In genomic region chrX:100195286-100195685, GRCm38 (mm10) we compare ENCODE assay signal across 23 mouse cellular contexts.
DNase-seq lines count a peak whose midpoint lies in the region; ATAC-seq lines count a peak whose summit lies in the region.
"Had no signal": no experiment of that assay in that cellular context is flagged by ENCODE, and none has a peak within 500 bp of the region (broad histone marks: within the 10 kb centered on the region; RNA-seq: fewer than 3 reads in every experiment).

No protein-coding gene starts in this region.

- no peaks in the 10 kb centered on the region for H3K9me3 ChIP-seq in midbrain, embryonic 14.5 days (ENCODE audit: control insufficient read depth, low read length)
- no peaks in the 10 kb centered on the region for H3K9me3 ChIP-seq in midbrain, embryonic 15.5 days
- H3K9me3 ChIP-seq: embryonic facial prominence, embryonic 12.5 days; G1E; heart, embryonic 13.5 days; hindbrain, embryonic 10.5 days had no signal

- H3K4me2 ChIP-seq in midbrain, embryonic 14.5 days (ENCODE audit: low read length): no peak overlapping the region
- H3K4me2 ChIP-seq in midbrain, embryonic 15.5 days: no peak overlapping the region
- H3K4me2 ChIP-seq: embryonic facial prominence, embryonic 12.5 days; heart, embryonic 13.5 days had no signal

- 36% methylated on average over 2 of the region's 2 CpGs for WGBS in midbrain, embryonic 14.5 days
- 32% methylated on average over 2 of the region's 2 CpGs for WGBS in midbrain, embryonic 15.5 days

- no peaks in the 10 kb centered on the region for H3K36me3 ChIP-seq in midbrain, embryonic 14.5 days (ENCODE audit: control insufficient read depth, insufficient read depth, low read length)
- H3K36me3 ChIP-seq in midbrain, embryonic 15.5 days (replicated peaks): no peaks in the 10 kb centered on the region
- H3K36me3 ChIP-seq: embryonic facial prominence, embryonic 12.5 days; G1E; heart, embryonic 13.5 days; hindbrain, embryonic 10.5 days had no signal

- no peak overlapping the region for H3K27ac ChIP-seq in midbrain, embryonic 14.5 days (replicated peaks; ENCODE audit: low read depth, low read length)
- H3K27ac ChIP-seq in midbrain, embryonic 15.5 days: no peak overlapping the region
- H3K27ac ChIP-seq: embryonic facial prominence, embryonic 12.5 days; heart, embryonic 13.5 days; hindbrain, embryonic 10.5 days; layer of hippocampus, adult 2 months had no signal

- no peaks in the 10 kb centered on the region for H3K4me1 ChIP-seq in midbrain, embryonic 14.5 days (ENCODE audit: control insufficient read depth, insufficient read depth, low read length)
- H3K4me1 ChIP-seq in midbrain, embryonic 15.5 days: no peaks in the 10 kb centered on the region
- H3K4me1 ChIP-seq: embryonic facial prominence, embryonic 12.5 days; heart, embryonic 13.5 days; hindbrain, embryonic 10.5 days had no signal

- DNase-seq in heart, adult 18-20 months: peak; percentile 22 to 30
- DNase-seq in heart, adult 11 months: no peak
- peak; percentile 29 for DNase-seq in kidney, postnatal 10 days
- DNase-seq in kidney, postnatal 25 days: no peak
- DNase-seq in midbrain, embryonic 14.5 days: peak; percentile 0
- peak; percentile 1 for DNase-seq in lung, postnatal 14 days
- DNase-seq in ovary, postnatal 36 days (ENCODE audit: low spot score): no peak
- DNase-seq: adrenal gland, postnatal 14 days; cerebellum, adult 11 months; cerebellum, postnatal 14 days; gastrocnemius, postnatal 25 days; layer of hippocampus, postnatal 36 days; liver; spleen, adult 18-20 months; thymus, postnatal 25 days had no signal

- H3K9ac ChIP-seq in midbrain, embryonic 14.5 days (replicated peaks; ENCODE audit: low read length): no peak overlapping the region
- H3K9ac ChIP-seq in midbrain, embryonic 15.5 days: no peak overlapping the region
- H3K9ac ChIP-seq: embryonic facial prominence, embryonic 12.5 days; heart, embryonic 13.5 days had no signal

- no peaks in the 10 kb centered on the region for H3K27me3 ChIP-seq in midbrain, embryonic 14.5 days (ENCODE audit: control insufficient read depth, insufficient read depth, low read length)
- H3K27me3 ChIP-seq in midbrain, embryonic 15.5 days (replicated peaks): no peaks in the 10 kb centered on the region
- H3K27me3 ChIP-seq: embryonic facial prominence, embryonic 12.5 days; heart, embryonic 13.5 days had no signal

- no peak overlapping the region for H3K4me3 ChIP-seq in midbrain, embryonic 14.5 days (replicated peaks; ENCODE audit: low read depth, low read length)
- no peak overlapping the region for H3K4me3 ChIP-seq in midbrain, embryonic 15.5 days
- H3K4me3 ChIP-seq: embryonic facial prominence, embryonic 12.5 days; heart, embryonic 13.5 days; hindbrain, embryonic 10.5 days; layer of hippocampus, adult 2 months had no signal

- no peak for ATAC-seq in midbrain, embryonic 14.5 days (ENCODE audit: low FRiP score, low TSS enrichment)
- ATAC-seq in midbrain, embryonic 15.5 days (replicated peaks): no peak
- ATAC-seq: activated CD4-positive, CD25-positive, alpha-beta regulatory T cell, adult 4 months; forebrain, embryonic 14.5 days had no signal

Comparison
In these comparisons a context has a peak if more than half of its experiments do, and no peak if none do; other contexts are left out.
1. DNase-seq: peak in heart, adult 18-20 months (2 of 2), kidney, postnatal 10 days (single experiment), midbrain, embryonic 14.5 days (single experiment) and lung, postnatal 14 days (single experiment); none in heart, adult 11 months (single experiment), kidney, postnatal 25 days (0 of 2) and ovary, postnatal 36 days (single experiment).